In genomic region chr6:5054446-5055095, GRCm38 (mm10) we compare ENCODE assay signal across 26 mouse cellular contexts.
A peak's percentile ranks its signal among the peaks of the same experiment; 100 is the strongest.
DNase-seq lines count a peak whose midpoint lies in the region; ATAC-seq lines count a peak whose summit lies in the region.
"Had no signal": no experiment of that assay in that cellular context is flagged by ENCODE, and none has a peak within 500 bp of the region (broad histone marks: within the 10 kb centered on the region; RNA-seq: fewer than 3 reads in every experiment).

No protein-coding gene starts in this region.

- no peaks in the 10 kb centered on the region for H3K4me1 ChIP-seq in midbrain, embryonic 11.5 days (ENCODE audit: control insufficient read depth, insufficient read depth, low read length)
- H3K4me1 ChIP-seq in midbrain, embryonic 16.5 days (ENCODE audit: control insufficient read depth, insufficient read depth, low read length), result no peaks in the 10 kb centered on the region
- H3K4me1 ChIP-seq in embryonic facial prominence, embryonic 11.5 days (ENCODE audit: control insufficient read depth, insufficient read depth, low read length), result no peaks in the 10 kb centered on the region
- H3K4me1 ChIP-seq: forebrain, embryonic 10.5 days; forebrain, embryonic 13.5 days; hindbrain, embryonic 12.5 days; hindbrain, embryonic 15.5 days had no signal

- H3K4me2 ChIP-seq in midbrain, embryonic 11.5 days, result no peak overlapping the region
- no peak overlapping the region for H3K4me2 ChIP-seq in midbrain, embryonic 16.5 days (ENCODE audit: low read length)
- H3K4me2 ChIP-seq in embryonic facial prominence, embryonic 11.5 days (ENCODE audit: low read depth, low read length), result no peak overlapping the region
- H3K4me2 ChIP-seq: forebrain, embryonic 13.5 days; heart, embryonic 13.5 days; hindbrain, embryonic 12.5 days; hindbrain, embryonic 15.5 days had no signal

- ATAC-seq in midbrain, embryonic 11.5 days (ENCODE audit: low FRiP score), result no peak
- ATAC-seq in midbrain, embryonic 16.5 days, result no peak
- ATAC-seq in embryonic facial prominence, embryonic 11.5 days (replicated peaks; ENCODE audit: insufficient number of reproducible peaks, low FRiP score, low TSS enrichment, low read depth), result no peak
- ATAC-seq: forebrain, embryonic 13.5 days; forebrain, embryonic 16.5 days; intestine, postnatal 0 days; Patski had no signal

- no peaks in the 10 kb centered on the region for H3K9me3 ChIP-seq in midbrain, embryonic 11.5 days (ENCODE audit: control insufficient read depth, low read length)
- H3K9me3 ChIP-seq in midbrain, embryonic 16.5 days (replicated peaks; ENCODE audit: control insufficient read depth, low read length, poor library complexity, severe bottlenecking), result no peaks in the 10 kb centered on the region
- no peaks in the 10 kb centered on the region for H3K9me3 ChIP-seq in embryonic facial prominence, embryonic 11.5 days (replicated peaks; ENCODE audit: control insufficient read depth, low read length)
- H3K9me3 ChIP-seq: forebrain, embryonic 10.5 days; forebrain, embryonic 13.5 days; G1E; heart, embryonic 13.5 days; hindbrain, embryonic 12.5 days; hindbrain, embryonic 15.5 days had no signal

- DNase-seq in heart, adult 11 months, result peak; percentile 57
- DNase-seq in heart, adult 8-10 months (ENCODE audit: low spot score), result no peak
- DNase-seq in midbrain, embryonic 11.5 days (ENCODE audit: low spot score, missing footprints), result peak; percentile 70
- DNase-seq in embryonic facial prominence, embryonic 11.5 days (ENCODE audit: low spot score), result peak; percentile 26
- no peak for DNase-seq in kidney, postnatal 36 days
- DNase-seq: adrenal gland, postnatal 10 days; adrenal gland, postnatal 36 days; B cell, adult 2 months; cerebellum, adult 18-20 months; cerebellum, adult 9-10 months; cerebellum, postnatal 14 days; gastrocnemius, adult 2 months; gastrocnemius, postnatal 14 days; heart, adult 2 months; kidney, adult 2 months had no signal

- 90% methylated on average over 4 of the region's 4 CpGs for WGBS in midbrain, embryonic 11.5 days
- 98% methylated on average over 4 of the region's 4 CpGs for WGBS in midbrain, embryonic 16.5 days
- WGBS in embryonic facial prominence, embryonic 11.5 days, result 56% methylated on average over 4 of the region's 4 CpGs

- H3K9ac ChIP-seq in midbrain, embryonic 11.5 days (ENCODE audit: low read length), result no peak overlapping the region
- H3K9ac ChIP-seq in midbrain, embryonic 16.5 days (ENCODE audit: low read depth, low read length), result no peak overlapping the region
- no peak overlapping the region for H3K9ac ChIP-seq in embryonic facial prominence, embryonic 11.5 days (replicated peaks; ENCODE audit: low read length)
- H3K9ac ChIP-seq: forebrain, embryonic 13.5 days; heart, embryonic 13.5 days; hindbrain, embryonic 12.5 days; hindbrain, embryonic 15.5 days had no signal

- H3K36me3 ChIP-seq in midbrain, embryonic 11.5 days (ENCODE audit: control insufficient read depth, insufficient read depth, low read length), result no peaks in the 10 kb centered on the region
- H3K36me3 ChIP-seq in midbrain, embryonic 16.5 days (ENCODE audit: control insufficient read depth, insufficient read depth, low read length), result no peaks in the 10 kb centered on the region
- H3K36me3 ChIP-seq in embryonic facial prominence, embryonic 11.5 days (replicated peaks; ENCODE audit: control insufficient read depth, insufficient read depth, low read depth, low read length), result no peaks in the 10 kb centered on the region
- H3K36me3 ChIP-seq: forebrain, embryonic 10.5 days; G1E; heart, embryonic 13.5 days; hindbrain, embryonic 12.5 days; hindbrain, embryonic 15.5 days had no signal

- no peak overlapping the region for H3K27ac ChIP-seq in midbrain, embryonic 11.5 days (ENCODE audit: low read depth, low read length)
- H3K27ac ChIP-seq in midbrain, embryonic 16.5 days (ENCODE audit: low read length), result no peak overlapping the region
- no peak overlapping the region for H3K27ac ChIP-seq in embryonic facial prominence, embryonic 11.5 days (replicated peaks; ENCODE audit: low read depth, low read length)
- H3K27ac ChIP-seq: forebrain, embryonic 10.5 days; forebrain, embryonic 13.5 days; gastrocnemius, adult 2 months; heart, adult 2 months; heart, embryonic 13.5 days; hindbrain, embryonic 12.5 days; hindbrain, embryonic 15.5 days had no signal

- H3K4me3 ChIP-seq in midbrain, embryonic 11.5 days (ENCODE audit: low read depth, low read length), result no peak overlapping the region
- H3K4me3 ChIP-seq in midbrain, embryonic 16.5 days (ENCODE audit: low read depth, low read length), result no peak overlapping the region
- no peak overlapping the region for H3K4me3 ChIP-seq in embryonic facial prominence, embryonic 11.5 days (ENCODE audit: low read depth, low read length)
- H3K4me3 ChIP-seq: forebrain, embryonic 10.5 days; forebrain, embryonic 13.5 days; gastrocnemius, adult 2 months; heart, adult 2 months; heart, embryonic 13.5 days; hindbrain, embryonic 12.5 days; hindbrain, embryonic 15.5 days had no signal

- no peaks in the 10 kb centered on the region for H3K27me3 ChIP-seq in midbrain, embryonic 11.5 days (ENCODE audit: control insufficient read depth, insufficient read depth, low read length)
- no peaks in the 10 kb centered on the region for H3K27me3 ChIP-seq in midbrain, embryonic 16.5 days (ENCODE audit: control insufficient read depth, insufficient read depth, low read depth, low read length)
- H3K27me3 ChIP-seq in embryonic facial prominence, embryonic 11.5 days (ENCODE audit: control insufficient read depth, insufficient read depth, low read length), result no peaks in the 10 kb centered on the region
- H3K27me3 ChIP-seq: CH12.LX; forebrain, embryonic 13.5 days; heart, embryonic 13.5 days; hindbrain, embryonic 12.5 days; hindbrain, embryonic 15.5 days; Patski had no signal

Comparison
In these comparisons a context has a peak if more than half of its experiments do, and no peak if none do; other contexts are left out.
1. DNase-seq: peak in heart, adult 11 months (single experiment), midbrain, embryonic 11.5 days (single experiment) and embryonic facial prominence, embryonic 11.5 days (single experiment); none in heart, adult 8-10 months (single experiment) and kidney, postnatal 36 days (0 of 2).